Mouse (Mus musculus): ENCODE data around the gene Rdh5. TPM values are rescaled to one million over a fixed set of nuclear protein-coding genes. Genes with fewer than 3 reads are reported as not detected.
A peak's percentile ranks its signal among the peaks of the same experiment; 100 is the strongest.

Gene Rdh5
- polyA plus RNA-seq, 1 experiment from 2014 or later, result 11.9 TPM

DNA sequence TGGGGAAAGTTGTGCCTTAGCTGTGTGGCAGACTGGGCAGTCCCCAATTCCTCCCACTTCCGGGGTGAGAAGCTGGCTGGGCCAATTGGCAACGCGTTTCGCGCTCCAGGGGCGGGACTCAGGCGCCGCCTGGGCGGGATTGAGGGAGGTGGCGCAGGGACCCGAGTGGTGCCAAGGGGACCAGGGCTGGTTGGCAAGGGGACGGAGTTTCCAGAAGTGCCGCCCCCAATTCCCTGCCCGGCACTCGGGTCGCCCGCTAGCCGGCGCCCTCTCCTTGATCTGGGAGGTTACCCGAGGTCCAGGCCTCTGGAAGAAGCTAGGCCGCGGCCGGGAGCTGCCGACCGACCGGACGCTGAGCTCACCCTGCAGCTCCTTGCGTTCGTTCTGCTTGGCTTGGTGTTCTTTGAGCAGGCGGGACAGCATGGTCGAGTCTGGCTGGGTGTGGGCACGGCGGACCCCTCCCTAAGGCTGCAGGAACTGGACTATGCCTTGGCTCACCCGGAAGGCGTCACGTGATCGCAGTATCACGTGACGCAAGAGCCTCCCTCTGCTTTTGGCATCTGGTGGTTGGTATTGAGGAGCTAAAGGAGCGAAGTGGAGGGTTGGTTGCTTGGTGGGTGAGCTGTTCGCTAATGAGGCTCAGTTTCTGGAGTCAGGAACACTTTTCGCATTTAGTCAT is 464 bp upstream of the Rdh5 start:
- peaks cover 18% of the 10 kb centered on the region for H3K36me3 ChIP-seq (replicated peaks)
- peak overlapping the region; percentile 85 for H3K4me3 ChIP-seq
- peaks cover 7% of the 10 kb centered on the region for H3K27me3 ChIP-seq (replicated peaks; ENCODE audit: low read depth, poor library complexity, severe bottlenecking)
- H3K27ac ChIP-seq (replicated peaks), result peak overlapping the region; percentile 92
- DNase-seq (ENCODE audit: low spot score), result peak; percentile 88
- under 1% methylated on average over 42 of the region's 42 CpGs for WGBS
- H3K4me1 ChIP-seq, result peaks cover 51% of the 10 kb centered on the region
- no peaks in the 10 kb centered on the region for H3K9me3 ChIP-seq

DNA sequence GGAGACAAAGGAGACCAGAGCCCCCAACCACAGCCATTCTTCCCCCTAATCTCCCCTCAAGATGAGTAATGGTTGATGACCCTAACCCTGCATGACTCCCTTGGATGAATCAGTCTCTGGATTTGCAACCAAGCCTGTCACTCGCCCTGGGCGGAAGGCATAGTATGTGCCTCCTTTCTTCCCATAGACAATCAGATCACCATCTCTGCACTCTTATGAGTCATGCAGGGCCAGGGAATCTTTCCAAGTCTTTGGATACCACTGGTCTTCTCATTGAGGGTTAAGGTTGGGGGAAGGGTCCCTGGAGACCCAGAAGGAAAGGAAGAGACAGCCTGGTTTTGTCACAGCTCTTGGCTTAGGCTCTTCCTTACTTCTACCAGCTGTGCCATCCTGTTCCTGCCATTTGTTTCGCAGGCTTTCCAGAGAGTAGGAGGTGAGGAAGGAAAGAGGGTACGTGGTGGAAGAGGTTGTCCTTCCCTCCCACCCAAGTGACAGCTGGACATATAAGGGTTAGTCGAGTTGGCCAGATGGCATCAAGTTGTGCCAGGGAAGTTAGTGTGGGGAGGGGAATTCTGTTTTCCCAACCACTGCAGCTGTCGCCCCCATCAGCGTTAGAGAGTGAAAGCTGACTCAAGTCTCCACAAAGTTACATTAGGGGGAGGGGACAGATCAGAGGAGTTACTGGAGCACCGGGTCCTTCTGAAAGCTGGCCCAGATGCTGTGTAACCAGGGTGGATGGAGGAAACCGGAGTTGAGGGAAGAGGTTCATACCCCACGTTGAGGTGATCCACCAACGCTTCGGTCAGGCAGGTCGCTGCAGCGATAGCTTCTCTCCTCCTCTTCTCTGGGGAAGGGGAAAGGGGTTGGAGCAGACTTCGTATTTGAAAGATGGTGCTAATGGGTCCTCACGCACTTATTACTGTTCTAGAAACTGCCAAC is 536 bp downstream of the Rdh5 start:
- H3K4me3 ChIP-seq, result peak overlapping the region; percentile 85
- WGBS, result 80% methylated on average over 16 of the region's 16 CpGs
- H3K4me1 ChIP-seq, result peaks cover 51% of the 10 kb centered on the region
- H3K9me3 ChIP-seq, result no peaks in the 10 kb centered on the region
- H3K36me3 ChIP-seq (replicated peaks), result peaks cover 28% of the 10 kb centered on the region
- no peak for DNase-seq (ENCODE audit: low spot score)
- H3K27me3 ChIP-seq (replicated peaks; ENCODE audit: low read depth, poor library complexity, severe bottlenecking), result no peaks in the 10 kb centered on the region
- H3K27ac ChIP-seq (replicated peaks), result peak overlapping the region; percentile 92

DNA sequence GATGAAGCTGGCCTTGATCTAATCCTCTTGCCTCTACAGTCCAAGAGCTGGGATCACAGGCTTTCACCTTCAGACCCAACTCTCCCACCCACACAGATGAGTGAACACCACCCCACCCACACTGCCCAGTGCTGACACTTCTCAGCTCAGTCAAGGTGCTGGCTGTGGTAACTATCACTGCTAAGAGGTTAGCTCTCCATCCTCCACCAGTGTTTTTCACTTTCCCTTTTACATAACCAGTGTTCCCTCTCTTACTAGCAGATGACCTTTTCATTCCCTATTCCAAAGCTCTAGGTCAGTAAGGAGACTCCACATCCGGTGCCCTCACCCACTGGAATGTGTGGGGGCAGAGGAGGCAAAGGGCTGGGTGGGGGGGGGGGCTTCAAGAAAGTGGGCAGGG is 1.4 kb downstream of the Rdh5 start:
- WGBS, result 52% methylated on average over 1 of the region's 1 CpGs
- H3K4me1 ChIP-seq, result peaks cover 51% of the 10 kb centered on the region
- H3K4me3 ChIP-seq, result peak overlapping the region; percentile 85; the same call in 1 of the 2 replicates
- no peaks in the 10 kb centered on the region for H3K27me3 ChIP-seq (replicated peaks; ENCODE audit: low read depth, poor library complexity, severe bottlenecking)
- no peak for DNase-seq (ENCODE audit: low spot score)
- peak overlapping the region; percentile 35; the same call in 1 of the 2 replicates for H3K27ac ChIP-seq (replicated peaks)
- peaks cover 37% of the 10 kb centered on the region for H3K36me3 ChIP-seq (replicated peaks)
- no peaks in the 10 kb centered on the region for H3K9me3 ChIP-seq

DNA sequence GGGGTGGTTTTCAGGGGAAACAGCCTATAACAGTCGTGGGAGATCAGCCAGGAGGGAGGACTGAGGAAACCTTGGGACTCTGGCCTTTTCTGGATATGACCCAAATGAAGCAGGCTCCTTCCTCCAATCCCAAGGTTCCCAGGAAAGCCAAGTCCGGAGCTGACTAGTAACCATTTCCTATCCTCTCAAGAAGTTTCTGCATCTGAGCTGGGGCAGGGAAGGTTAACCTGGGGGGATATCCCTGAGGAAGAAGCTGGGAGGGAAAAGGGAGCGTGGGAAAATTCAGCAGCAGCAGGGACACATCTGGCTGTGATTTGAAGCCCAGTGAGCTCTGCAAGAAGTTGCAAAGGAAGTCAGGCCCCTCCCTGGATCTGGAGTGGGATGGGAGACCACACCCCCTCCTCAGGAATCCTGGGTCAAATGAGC is 1.9 kb downstream of the Rdh5 start:
- Histone ChIP-seq H3K4me3 (0 out of 2 replicates have a peak overlapping the region, but pooled peaks have one; percentile 85), H3K27me3 (replicated peaks; ENCODE audit: low read depth, poor library complexity, severe bottlenecking) (no peaks in the 10 kb centered on the region), H3K9me3 (no peaks in the 10 kb centered on the region), H3K4me1 (peaks cover 51% of the 10 kb centered on the region), H3K36me3 (replicated peaks) (peaks cover 42% of the 10 kb centered on the region), H3K27ac (replicated peaks) (no peak overlapping the region; the same call in 1 of the 2 replicates)
- DNase-seq (ENCODE audit: low spot score), result peak; percentile 60
- 40% methylated on average over 3 of the region's 3 CpGs for WGBS

DNA sequence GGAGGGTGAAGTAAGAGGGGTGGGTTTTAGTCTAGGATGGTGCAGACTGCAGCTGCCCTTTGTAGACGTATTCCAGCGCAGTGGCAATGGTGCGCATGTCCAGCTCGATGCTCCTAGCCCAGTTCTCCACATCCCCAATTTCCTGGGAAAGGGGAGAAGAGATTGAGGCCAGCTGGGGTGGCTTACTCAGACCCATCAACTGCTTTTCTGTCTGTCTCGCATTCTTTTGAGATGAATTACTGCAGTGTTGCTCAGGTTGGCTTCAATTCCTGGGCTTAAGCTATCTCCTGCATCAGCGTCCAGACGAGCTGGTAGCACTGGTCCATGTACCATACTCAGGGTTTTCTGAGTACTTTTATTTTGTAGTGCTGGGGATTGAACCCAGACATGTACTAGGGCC is 2.7 kb downstream of the Rdh5 start:
- 84% methylated on average over 7 of the region's 7 CpGs for WGBS
- Histone ChIP-seq H3K36me3 (replicated peaks) (peaks cover 50% of the 10 kb centered on the region), H3K4me3 (no peak overlapping the region), H3K27me3 (replicated peaks; ENCODE audit: low read depth, poor library complexity, severe bottlenecking) (no peaks in the 10 kb centered on the region), H3K4me1 (peaks cover 51% of the 10 kb centered on the region), H3K9me3 (no peaks in the 10 kb centered on the region), H3K27ac (replicated peaks) (no peak overlapping the region)
- peak; percentile 8 for DNase-seq (ENCODE audit: low spot score)

DNA sequence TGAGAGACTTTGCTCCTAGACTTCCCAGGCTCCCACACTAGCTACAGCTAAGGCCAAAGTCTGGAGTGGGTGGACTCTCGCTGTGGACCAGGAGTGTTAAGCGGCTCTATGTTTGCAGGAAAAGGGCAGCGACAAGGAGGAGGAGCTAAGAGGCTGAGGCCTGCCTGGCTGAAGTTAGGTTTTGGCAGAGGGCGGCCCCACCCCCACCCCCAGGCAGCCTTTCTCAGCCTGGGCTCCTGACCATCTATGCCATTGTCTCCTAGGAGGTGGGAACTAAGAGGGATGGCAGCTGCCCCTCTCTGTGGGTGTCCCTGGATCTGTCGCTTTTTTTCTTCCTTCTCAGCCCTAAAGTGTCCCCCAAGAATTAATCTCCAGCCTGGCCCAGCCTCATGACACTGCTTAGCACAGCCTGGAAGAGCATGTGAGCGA is 3.5 kb downstream of the Rdh5 start:
- peaks cover 58% of the 10 kb centered on the region for H3K36me3 ChIP-seq (replicated peaks)
- peak; percentile 23 for DNase-seq (ENCODE audit: low spot score)
- no peaks in the 10 kb centered on the region for H3K27me3 ChIP-seq (replicated peaks; ENCODE audit: low read depth, poor library complexity, severe bottlenecking)
- H3K9me3 ChIP-seq, result no peaks in the 10 kb centered on the region
- H3K4me1 ChIP-seq, result peaks cover 51% of the 10 kb centered on the region
- H3K27ac ChIP-seq (replicated peaks), result 0 out of 2 replicates have a peak overlapping the region, but pooled peaks have one; percentile 42
- H3K4me3 ChIP-seq, result no peak overlapping the region
- WGBS, result 16% methylated on average over 6 of the region's 6 CpGs

DNA sequence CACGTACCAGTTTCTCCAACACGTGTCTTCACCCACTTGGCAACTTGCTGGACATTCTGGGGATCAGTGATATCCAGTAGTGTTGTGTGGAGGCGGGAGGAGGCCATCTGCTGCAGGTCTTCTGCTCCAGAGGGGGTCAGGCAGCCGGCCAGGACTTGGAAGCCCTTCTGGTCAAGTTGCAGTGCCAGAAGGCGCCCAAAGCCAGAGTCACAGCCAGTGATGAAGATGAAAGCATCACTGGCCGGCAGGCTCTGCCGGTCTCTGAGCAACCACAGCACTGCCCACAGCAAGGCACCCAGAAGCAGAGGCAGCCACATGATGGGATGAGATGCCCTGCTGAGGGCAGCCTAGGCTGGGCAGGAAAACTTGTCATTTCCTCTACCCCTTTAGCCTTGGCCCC is 4.4 kb downstream of the Rdh5 start:
- Histone ChIP-seq H3K36me3 (replicated peaks) (peaks cover 66% of the 10 kb centered on the region), H3K27me3 (replicated peaks; ENCODE audit: low read depth, poor library complexity, severe bottlenecking) (no peaks in the 10 kb centered on the region), H3K27ac (replicated peaks) (no peak overlapping the region), H3K9me3 (no peaks in the 10 kb centered on the region), H3K4me3 (no peak overlapping the region), H3K4me1 (peaks cover 48% of the 10 kb centered on the region)
- DNase-seq (ENCODE audit: low spot score), result no peak
- 78% methylated on average over 7 of the region's 7 CpGs for WGBS

DNA sequence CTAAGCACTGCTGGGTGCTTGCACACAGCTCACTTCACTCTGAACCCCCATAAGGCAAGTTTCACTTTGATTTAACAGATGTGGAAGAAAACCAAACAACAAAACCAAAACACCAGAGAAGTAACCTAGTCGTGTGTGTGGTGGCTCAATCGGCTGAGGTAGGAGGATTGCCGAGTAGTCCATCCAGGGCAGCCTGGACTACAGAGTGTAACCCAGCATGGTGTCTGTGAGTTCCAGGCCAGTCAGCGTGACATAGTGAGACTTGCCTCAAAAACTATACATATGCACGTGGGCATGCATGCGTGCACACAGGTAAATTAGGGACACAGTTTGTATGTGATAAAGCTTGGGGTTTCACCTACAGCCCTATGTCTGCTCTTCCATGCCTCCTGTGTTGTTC is 5.3 kb downstream of the Rdh5 start:
- H3K4me3 ChIP-seq, result no peak overlapping the region
- H3K9me3 ChIP-seq, result no peaks in the 10 kb centered on the region
- peaks cover 50% of the 10 kb centered on the region for H3K4me1 ChIP-seq
- H3K27ac ChIP-seq (replicated peaks), result no peak overlapping the region
- H3K27me3 ChIP-seq (replicated peaks; ENCODE audit: low read depth, poor library complexity, severe bottlenecking), result no peaks in the 10 kb centered on the region
- DNase-seq (ENCODE audit: low spot score), result no peak
- peaks cover 71% of the 10 kb centered on the region for H3K36me3 ChIP-seq (replicated peaks)
- WGBS, result 92% methylated on average over 6 of the region's 6 CpGs

DNA sequence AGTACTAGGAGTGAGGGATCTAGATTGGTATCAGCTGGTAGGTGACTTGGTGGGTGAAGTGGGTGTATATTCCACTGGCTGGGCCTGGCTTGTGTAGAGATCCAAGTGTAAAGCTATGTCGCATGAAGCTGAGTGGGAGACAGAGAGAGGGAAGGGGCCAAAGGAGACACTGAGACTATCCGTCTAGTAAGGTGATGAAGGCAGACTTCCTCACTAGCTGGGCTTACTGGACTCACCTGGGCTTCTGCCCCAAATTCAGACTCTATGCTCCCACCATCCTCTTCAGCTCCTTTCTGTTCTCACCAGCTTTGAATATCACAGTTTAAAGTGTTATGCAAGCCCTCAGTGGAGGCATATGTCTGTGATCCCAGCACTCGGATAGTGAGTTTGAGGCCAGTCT is 6.0 kb downstream of the Rdh5 start:
- 91% methylated on average over 3 of the region's 3 CpGs for WGBS
- Histone ChIP-seq H3K27ac (replicated peaks) (no peak overlapping the region), H3K9me3 (no peaks in the 10 kb centered on the region), H3K36me3 (replicated peaks) (peaks cover 79% of the 10 kb centered on the region), H3K4me1 (peaks cover 50% of the 10 kb centered on the region), H3K4me3 (no peak overlapping the region), H3K27me3 (replicated peaks; ENCODE audit: low read depth, poor library complexity, severe bottlenecking) (no peaks in the 10 kb centered on the region)
- DNase-seq (ENCODE audit: low spot score), result no peak

DNA sequence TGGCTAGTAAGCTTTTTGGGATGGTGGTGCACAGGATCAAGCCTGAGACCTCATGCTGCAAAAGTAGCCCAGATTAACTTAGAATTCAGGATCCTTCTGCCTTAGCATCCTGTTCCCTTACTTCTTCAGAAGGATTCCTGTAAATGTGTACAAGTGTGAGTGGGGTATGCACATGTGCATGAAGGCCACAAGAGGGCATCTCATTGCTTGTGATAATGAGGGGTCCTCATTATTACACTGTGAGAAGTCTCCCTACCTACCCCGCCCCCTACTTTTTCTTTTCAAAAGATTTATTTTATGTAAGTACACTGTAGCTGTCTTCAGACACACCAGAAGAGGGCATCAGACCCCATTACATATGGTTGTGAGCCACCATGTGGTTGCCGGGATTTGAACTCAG is 7.1 kb downstream of the Rdh5 start:
- Histone ChIP-seq H3K36me3 (replicated peaks) (peaks cover 84% of the 10 kb centered on the region), H3K4me1 (peaks cover 50% of the 10 kb centered on the region), H3K27me3 (replicated peaks; ENCODE audit: low read depth, poor library complexity, severe bottlenecking) (no peaks in the 10 kb centered on the region), H3K4me3 (no peak overlapping the region), H3K9me3 (no peaks in the 10 kb centered on the region), H3K27ac (replicated peaks) (no peak overlapping the region)
- no peak for DNase-seq (ENCODE audit: low spot score)
- WGBS, result 93% methylated on average over 2 of the region's 2 CpGs

DNA sequence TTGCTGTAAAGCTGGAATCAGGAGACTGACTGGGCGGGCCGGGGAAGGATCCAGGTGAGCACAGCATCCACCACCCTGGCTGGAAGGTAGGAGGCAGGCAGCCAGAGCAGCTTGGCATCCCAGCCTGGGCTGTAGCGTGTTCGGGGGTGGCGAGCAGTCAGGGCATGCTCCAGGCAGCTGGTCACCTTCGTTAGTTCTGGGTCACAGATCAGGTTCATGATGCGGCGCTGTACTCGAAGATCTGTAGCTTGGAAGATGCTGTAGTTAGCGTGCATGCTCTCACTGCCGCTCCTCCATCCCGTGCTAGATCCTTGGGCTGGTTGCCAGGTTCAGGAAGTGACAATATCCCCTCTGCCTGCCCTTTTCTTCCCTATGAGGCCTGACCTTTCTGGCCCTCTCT is 9.0 kb downstream of the Rdh5 start:
- Histone ChIP-seq H3K27me3 (replicated peaks; ENCODE audit: low read depth, poor library complexity, severe bottlenecking) (peaks cover 4% of the 10 kb centered on the region; the same call in 1 of the 2 replicates), H3K27ac (replicated peaks) (no peak overlapping the region), H3K4me3 (no peak overlapping the region), H3K9me3 (no peaks in the 10 kb centered on the region), H3K4me1 (peaks cover 47% of the 10 kb centered on the region), H3K36me3 (replicated peaks) (peaks cover 71% of the 10 kb centered on the region)
- 87% methylated on average over 12 of the region's 12 CpGs for WGBS
- no peak for DNase-seq (ENCODE audit: low spot score)

DNA sequence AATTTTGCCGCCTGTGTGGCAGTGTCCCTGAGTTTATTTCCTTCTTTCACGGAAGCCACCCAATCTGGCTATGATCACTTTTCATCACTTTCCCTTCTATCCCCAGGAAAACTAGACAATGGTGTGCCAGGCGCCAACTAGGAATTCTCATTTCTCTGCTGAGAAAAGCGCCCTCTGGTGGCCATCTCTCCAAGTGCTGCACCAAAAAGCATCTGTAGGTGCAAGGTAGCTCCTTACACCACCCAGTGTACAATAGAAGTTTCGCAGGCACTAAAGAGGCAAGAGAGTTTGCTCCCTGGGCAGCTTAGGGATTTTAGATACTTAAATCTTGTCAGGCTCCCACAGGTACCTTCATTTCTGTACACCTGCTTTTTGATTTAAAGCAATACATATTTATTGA is 9.5 kb downstream of the Rdh5 start:
- peaks cover 67% of the 10 kb centered on the region for H3K36me3 ChIP-seq (replicated peaks)
- H3K9me3 ChIP-seq, result no peaks in the 10 kb centered on the region
- H3K27ac ChIP-seq (replicated peaks), result peak overlapping the region; percentile 69; the same call in 1 of the 2 replicates
- WGBS, result 10% methylated on average over 5 of the region's 5 CpGs
- peaks cover 47% of the 10 kb centered on the region for H3K4me1 ChIP-seq
- DNase-seq (ENCODE audit: low spot score), result peak; percentile 91
- peaks cover 9% of the 10 kb centered on the region; the same call in 1 of the 2 replicates for H3K27me3 ChIP-seq (replicated peaks; ENCODE audit: low read depth, poor library complexity, severe bottlenecking)
- H3K4me3 ChIP-seq, result no peak overlapping the region
